Mouse (Mus musculus) neural tube, embryonic 10.5 days (tissue): ENCODE data around the gene Gm7714.
"Not testable (repeated sequence)": the region's sequence is repeated elsewhere in the genome, so short reads cannot be mapped to it uniquely, and the experiment has no call there.

Experiments used
- DNase-seq: peaks from one replicate; pipeline ENCODE4 v3.0.0-alpha.2; 2017; ENCODE audit warnings: low spot score; ENCODE audit errors: extremely low spot score

The Gm7714 gene

GRCm38 (mm10) chr5:88268619-88269018 lies at the start of gene Gm7714:
TSS of gene Gm7714 (plus strand) at chr5:88268919.
- DNase-seq, result no peak

DNA sequence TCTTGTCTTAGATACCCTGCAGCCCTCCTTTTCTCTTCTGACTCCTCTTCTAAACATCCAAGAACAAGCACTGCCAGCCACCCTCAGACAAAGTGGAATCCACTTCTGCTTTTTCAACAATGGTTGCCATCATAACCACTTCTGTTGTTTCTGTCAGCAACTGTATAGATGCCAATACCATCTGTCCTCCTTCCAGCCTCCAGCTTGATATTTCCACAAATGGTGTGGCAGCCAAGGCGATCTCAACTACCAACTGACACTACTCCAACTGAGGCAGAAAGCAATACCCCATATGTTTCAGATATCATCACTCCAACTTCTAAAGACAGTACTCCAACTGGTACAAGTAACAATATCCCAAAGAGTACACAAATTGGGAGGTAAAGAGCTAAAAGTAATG lies 12.2 kb upstream of the Gm7714 start:
- no peak for DNase-seq

DNA sequence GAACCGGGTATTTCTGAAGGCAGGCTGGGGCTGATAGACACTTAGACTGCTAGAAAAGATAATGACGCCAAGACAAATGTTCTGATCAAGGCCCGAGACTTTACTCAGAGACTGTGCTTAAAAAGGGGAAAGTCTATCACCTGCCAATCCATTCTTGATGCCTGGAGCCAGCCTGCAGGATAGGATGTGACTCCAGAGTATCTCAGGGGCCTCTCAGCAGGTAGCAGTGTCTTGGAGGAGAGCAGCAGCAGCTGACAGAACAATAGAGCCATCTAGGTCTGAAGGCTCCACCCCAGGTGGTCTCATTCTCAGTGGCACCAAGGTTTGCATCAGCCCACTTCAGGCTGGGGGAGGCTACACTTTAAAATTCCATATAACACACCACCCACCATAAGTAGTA lies 42.6 kb downstream of the Gm7714 start:
- not testable (repeated sequence) for DNase-seq

DNA sequence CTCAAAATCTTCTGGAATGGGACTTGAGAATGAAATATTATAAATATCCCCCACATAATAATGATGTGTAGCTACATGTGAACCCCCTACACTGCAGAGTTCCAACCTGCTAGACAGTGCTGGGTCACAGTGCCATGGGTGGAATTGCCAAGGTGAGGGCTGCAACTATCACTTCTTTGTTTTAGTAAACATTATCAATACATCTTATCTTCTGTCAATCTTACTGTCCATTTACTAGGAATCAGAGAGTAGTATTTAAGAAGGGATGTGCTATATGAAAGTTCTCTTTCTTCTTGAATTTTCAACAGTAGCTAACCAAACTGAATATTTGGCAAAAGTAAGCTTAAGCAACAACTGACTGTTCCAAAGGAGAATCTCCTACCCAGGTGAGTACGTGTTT lies 48.3 kb downstream of the Gm7714 start, which contains the start of gene Prol1:
Prol1 (plus strand) TSS at position 301 of the 400 bp plus-strand sequence.
- no peak for DNase-seq
